Mouse (Mus musculus) hindbrain, embryonic 12.5 days (tissue): ENCODE results near the gene Col6a6. TPM values are rescaled to one million over a fixed set of nuclear protein-coding genes. Genes with fewer than 3 reads are reported as not detected.
"Not testable (repeated sequence)": the region's sequence is repeated elsewhere in the genome, so short reads cannot be mapped to it uniquely, and the experiment has no call there.

Experiments used
- ATAC-seq: fragments of 200-750 bp; cut with Nextera tagmentation; 2 replicates; pipeline ENCODE4 v1.8.0; 2017; ENCODE audit warnings: moderate TSS enrichment; ENCODE audit not compliant: low FRiP score
- H3K27ac ChIP-seq: fragments of 300-500 bp; sonication (generic); 2 replicates; pipeline ENCODE4 v1.5.1; 2016; ENCODE audit warnings: mild to moderate bottlenecking
- H3K27me3 ChIP-seq: fragments of 300-500 bp; sonication (generic); 2 replicates; pipeline ENCODE4 v1.6.1; 2016; ENCODE audit warnings: mild to moderate bottlenecking
- H3K36me3 ChIP-seq: fragments of 300-500 bp; sonication (generic); 2 replicates; pipeline ENCODE4 v1.6.1; 2016; ENCODE audit warnings: mild to moderate bottlenecking
- H3K4me1 ChIP-seq: fragments of 300-500 bp; sonication (generic); 2 replicates; pipeline ENCODE4 v1.6.1; 2016
- H3K4me2 ChIP-seq: fragments of 300-500 bp; sonication (generic); replicated peaks from 2 replicates; pipeline ENCODE4 v1.6.1; 2016; ENCODE audit warnings: mild to moderate bottlenecking
- H3K4me3 ChIP-seq: fragments of 300-500 bp; sonication (generic); 2 replicates; pipeline ENCODE4 v1.5.1; 2016; ENCODE audit warnings: mild to moderate bottlenecking
- H3K9ac ChIP-seq: fragments of 300-500 bp; sonication (generic); 2 replicates; pipeline ENCODE4 v1.6.1; 2016; ENCODE audit warnings: mild to moderate bottlenecking, moderate library complexity
- H3K9me3 ChIP-seq: fragments of 300-500 bp; sonication (generic); replicated peaks from 2 replicates; pipeline ENCODE4 v1.6.1; 2016; ENCODE audit warnings: mild to moderate bottlenecking
- WGBS: fragments of 180-500 bp; shearing (Covaris S2); methylation state at CpG from one replicate; pipeline ENCODE4 v1.1.7; 2016; 5-methylcytosine and 5-hydroxymethylcytosine counted together
- polyA plus RNA-seq: library from polyadenylated mRNA; unstranded; fragments of >200 nt; fragmentation: Nextera tagmentation; extraction: Ambion mirVana; gene quantifications from 2 replicates; pipeline ENCODE4 v1.2.1, GENCODE M21; 2016

The Col6a6 gene
- polyA plus RNA-seq, 1 experiment from 2014 or later, result 0.21 TPM

GRCm38 (mm10) chr9:105641377-105641776, 186.6 kb downstream of the Col6a6 start:
- H3K9me3 ChIP-seq, H3K4me2 ChIP-seq, H3K27me3 ChIP-seq, ATAC-seq, H3K27ac ChIP-seq, H3K4me3 ChIP-seq, H3K9ac ChIP-seq: not testable (repeated sequence)
- WGBS, result 75% methylated on average over 6 of the region's 6 CpGs
- Histone ChIP-seq H3K36me3 (peaks cover 19% of the 10 kb centered on the region), H3K4me1 (peaks cover 13% of the 10 kb centered on the region)

Other genes starting within 250 kb of the Col6a6 start
- 27.9 and 28.4 TPM in 2 replicates for gene Pik3r4, start 185.2 kb downstream of the Col6a6 start, polyA plus RNA-seq
- 0.04 and 0.09 TPM in 2 replicates for gene Col6a5, start 132.5 kb upstream of the Col6a6 start, polyA plus RNA-seq